Mouse (Mus musculus) MEL (cell line): ENCODE measurements at regions not wholly inside any gene's neighbourhood (a gene's known extent, or its start where the extent isn't known, plus 50 kb on each side); places are given as distances from the start of the nearest gene placed in this dataset.

Experiments used
- CTCF ChIP-seq, 3 experiments: IDR thresholded peaks in 2 of 3; conservative IDR thresholded peaks in 1 of 3; 2 replicates each; pipeline ENCODE4 v1.5.1; 2011 to 2012; ENCODE audit warnings: low read length in 3 of 3, low read depth in 2 of 3, mild to moderate bottlenecking in 2 of 3, improper control_type of control experiment in 1 of 3, inconsistent platforms in 1 of 3, mixed read lengths in 1 of 3, moderate library complexity in 1 of 3; ENCODE audit not compliant: control insufficient read depth in 1 of 3, insufficient read depth in 1 of 3, poor library complexity in 1 of 3, severe bottlenecking in 1 of 3
- MXI1 ChIP-seq: IDR thresholded peaks from 2 replicates; pipeline ENCODE4 v1.6.1; 2011; ENCODE audit warnings: mild to moderate bottlenecking, low read depth, low read length, improper control_type of control experiment
- POLR2A ChIP-seq, 2 experiments: IDR thresholded peaks; 2 replicates each; pipeline ENCODE4 v1.6.1; 2011 to 2012; ENCODE audit warnings: low read length in 2 of 2, mild to moderate bottlenecking in 2 of 2, control low read depth in 1 of 2, improper control_type of control experiment in 1 of 2, low read depth in 1 of 2, moderate library complexity in 1 of 2; ENCODE audit not compliant: control insufficient read depth in 1 of 2, insufficient read depth in 1 of 2, poor library complexity in 1 of 2
- USF2 ChIP-seq, 2 experiments: IDR thresholded peaks; 2 replicates each; pipeline ENCODE4 v1.6.1; 2011 to 2012; ENCODE audit warnings: improper control_type of control experiment in 2 of 2, low read length in 2 of 2, borderline replicate concordance in 1 of 2, inconsistent platforms in 1 of 2, low read depth in 1 of 2, mild to moderate bottlenecking in 1 of 2; ENCODE audit not compliant: insufficient read depth in 1 of 2

DNA sequence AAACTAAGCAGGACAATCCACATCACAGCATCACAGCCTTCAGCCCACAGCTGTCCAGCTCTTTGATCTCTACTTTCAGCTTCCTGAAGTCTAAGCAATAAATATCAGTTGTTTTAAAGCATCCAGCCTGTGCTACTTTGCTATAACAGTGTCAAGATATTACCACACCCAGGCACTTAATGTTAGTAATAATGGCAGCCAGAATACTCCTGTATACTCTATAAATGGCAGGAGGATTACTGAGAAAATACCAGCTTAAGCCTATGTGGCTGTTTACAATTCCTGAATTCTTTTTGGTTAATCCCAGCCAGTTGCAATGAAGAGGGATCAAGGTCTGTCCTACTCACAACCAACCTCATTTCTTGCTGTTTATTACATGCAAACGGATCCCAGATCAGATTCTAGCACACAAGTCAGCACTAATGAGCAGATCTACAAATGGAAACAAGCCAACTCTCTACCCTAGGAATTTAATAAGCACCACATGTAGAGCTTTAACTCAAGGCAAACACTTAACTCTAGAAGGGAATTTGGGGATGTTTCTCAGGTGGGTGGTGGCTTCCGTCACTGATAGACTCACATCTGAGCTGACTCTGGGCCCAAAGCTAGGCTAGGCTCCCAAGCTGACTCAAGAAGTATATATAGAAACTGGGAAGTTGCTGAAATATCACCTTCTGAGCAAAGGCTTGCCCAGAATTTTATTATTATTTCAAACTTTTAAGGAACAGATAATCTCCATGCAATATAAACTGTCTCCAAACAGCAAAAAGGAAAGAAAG, 190.6 kb downstream of the Map2k4 start:
- TF ChIP-seq POLR2A (IDR thresholded peaks at IDR 0.05; ENCODE audit: control insufficient read depth in 1 of 2, insufficient read depth in 1 of 2, low read depth in 1 of 2, low read length in 2 of 2, poor library complexity in 1 of 2) (no peak), USF2 (IDR thresholded peaks at IDR 0.05; ENCODE audit: borderline replicate concordance in 1 of 2, insufficient read depth in 1 of 2, low read depth in 1 of 2, low read length in 2 of 2) (no peak), MXI1 (no peak), CTCF (IDR thresholded peaks at IDR 0.05 in 2 of 3, conservative IDR thresholded peaks at IDR 0.05 in 1 of 3; ENCODE audit: control insufficient read depth in 1 of 3, insufficient read depth in 1 of 3, low read depth in 2 of 3, low read length in 3 of 3, poor library complexity in 1 of 3, severe bottlenecking in 1 of 3) (no peak)
